Mouse (Mus musculus): ENCODE results near the gene Olfr522. TPM values are rescaled to one million over a fixed set of nuclear protein-coding genes. Genes with fewer than 3 reads are reported as not detected.

The Olfr522 gene
- polyA plus RNA-seq, 1 experiment from 2014 or later: not detected

GRCm38 (mm10) chr7:140126934-140127333 lies 37.6 kb downstream of the Olfr522 start:
- ATAC-seq (ENCODE audit: low FRiP score, low TSS enrichment) (no peak; the same call in 1 of the 2 replicates), DNase-seq (ENCODE audit: low spot score) (no peak)
- no peaks in the 10 kb centered on the region for H3K9me3 ChIP-seq (ENCODE audit: control insufficient read depth, low read length)
- TF ChIP-seq CTCF (IDR thresholded peaks at IDR 0.05; ENCODE audit: low read depth) (no peak), EP300 (optimal IDR thresholded peaks at IDR 0.05) (no peak)
- peak overlapping the region; percentile 32; the same call in 1 of the 2 replicates for H3K9ac ChIP-seq (ENCODE audit: low read length)
- peak overlapping the region; percentile 12; the same call in 1 of the 2 replicates for H3K4me3 ChIP-seq (ENCODE audit: low read depth, low read length)
- H3K27ac ChIP-seq (replicated peaks): no peak overlapping the region; the same call in 1 of the 2 replicates
- peaks cover 3% of the 10 kb centered on the region; the same call in 1 of the 2 replicates for H3K4me1 ChIP-seq (replicated peaks; ENCODE audit: control insufficient read depth, insufficient read depth)
- peak overlapping the region; percentile 31 for H3K4me2 ChIP-seq (replicated peaks; ENCODE audit: low read depth)
- H3K27me3 ChIP-seq (ENCODE audit: control insufficient read depth, insufficient read depth, low read length): no peaks in the 10 kb centered on the region
- no peaks in the 10 kb centered on the region; the same call in 1 of the 2 replicates for H3K36me3 ChIP-seq (ENCODE audit: control insufficient read depth, insufficient read depth, low read length)
- WGBS: 63% methylated on average over 3 of the region's 3 CpGs

DNA sequence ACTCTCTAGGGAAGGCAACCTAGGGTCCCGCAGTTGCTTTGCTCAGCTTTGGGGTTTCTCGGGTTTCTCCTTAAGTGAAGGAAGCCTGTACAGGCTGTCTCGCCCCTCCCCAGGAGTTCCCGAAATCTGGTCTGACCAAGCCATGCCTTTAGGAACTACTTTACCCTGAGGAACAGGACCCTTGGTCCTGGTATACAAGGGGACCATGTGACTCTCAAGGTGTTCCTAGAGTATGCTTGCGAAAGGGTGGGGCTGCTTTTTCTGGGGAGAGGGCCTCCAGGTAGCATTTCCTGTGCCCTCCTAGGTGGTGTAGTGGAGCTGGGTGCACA lies 38.6 kb downstream of the Olfr522 start:
- H3K27ac ChIP-seq (replicated peaks): peak overlapping the region; percentile 88
- H3K9me3 ChIP-seq (ENCODE audit: control insufficient read depth, low read length): no peaks in the 10 kb centered on the region
- H3K9ac ChIP-seq (ENCODE audit: low read length): peak overlapping the region; percentile 89
- H3K4me2 ChIP-seq (replicated peaks; ENCODE audit: low read depth): peak overlapping the region; percentile 81
- H3K36me3 ChIP-seq (ENCODE audit: control insufficient read depth, insufficient read depth, low read length): no peaks in the 10 kb centered on the region
- no peaks in the 10 kb centered on the region for H3K27me3 ChIP-seq (ENCODE audit: control insufficient read depth, insufficient read depth, low read length)
- H3K4me1 ChIP-seq (replicated peaks; ENCODE audit: control insufficient read depth, insufficient read depth): peaks cover 3% of the 10 kb centered on the region; the same call in 1 of the 2 replicates
- peak; percentile 26 for DNase-seq (ENCODE audit: low spot score)
- peak; percentile 2; the same call in 1 of the 2 replicates for ATAC-seq (ENCODE audit: low FRiP score, low TSS enrichment)
- no peak for TF ChIP-seq CTCF (IDR thresholded peaks at IDR 0.05; ENCODE audit: low read depth)
- no peak for TF ChIP-seq EP300 (optimal IDR thresholded peaks at IDR 0.05)
- H3K4me3 ChIP-seq (ENCODE audit: low read depth, low read length): peak overlapping the region; percentile 85
- WGBS: 5% methylated on average over 5 of the region's 5 CpGs

DNA sequence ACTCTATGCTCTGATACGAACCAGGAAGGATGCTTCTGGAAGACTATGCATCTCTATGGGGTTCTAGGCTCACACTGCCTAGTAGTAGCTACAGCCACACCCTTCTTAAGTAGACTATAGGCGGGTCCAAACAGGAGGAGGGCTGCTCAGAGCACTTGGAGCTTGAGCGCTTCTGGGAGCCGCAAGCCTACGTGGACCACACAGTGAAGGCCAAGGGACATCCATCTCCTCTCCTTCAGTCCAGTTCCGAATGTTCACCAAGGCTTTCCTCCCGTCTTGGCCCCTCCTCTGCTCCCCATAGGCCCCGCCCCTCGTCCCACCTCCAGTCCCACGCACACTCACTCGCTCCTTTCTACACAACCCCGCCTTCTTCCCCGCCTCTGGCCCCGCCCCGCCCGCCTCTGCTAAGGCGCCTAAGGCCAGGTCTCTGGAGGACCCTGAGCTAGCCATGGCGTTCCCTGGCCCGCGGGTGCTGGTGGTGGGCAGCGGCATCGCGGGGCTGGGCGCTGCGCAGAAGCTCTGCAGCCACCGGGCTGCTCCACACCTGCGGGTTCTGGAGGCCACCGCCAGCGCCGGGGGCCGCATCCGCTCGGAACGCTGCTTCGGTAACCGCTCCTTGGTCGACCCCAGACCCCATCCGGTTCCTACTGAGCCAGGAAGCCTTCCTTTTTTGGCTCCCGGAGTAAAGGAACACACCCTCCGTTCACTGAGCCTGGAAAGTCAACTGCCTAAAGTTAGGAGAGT lies 39.1 kb downstream of the Olfr522 start:
- H3K27me3 ChIP-seq (ENCODE audit: control insufficient read depth, insufficient read depth, low read length): no peaks in the 10 kb centered on the region
- peak overlapping the region; percentile 89 for H3K9ac ChIP-seq (ENCODE audit: low read length)
- H3K9me3 ChIP-seq (ENCODE audit: control insufficient read depth, low read length): no peaks in the 10 kb centered on the region
- DNase-seq (ENCODE audit: low spot score) (peak; percentile 99), ATAC-seq (ENCODE audit: low FRiP score, low TSS enrichment) (peak; percentile 94)
- peaks cover 3% of the 10 kb centered on the region; the same call in 1 of the 2 replicates for H3K4me1 ChIP-seq (replicated peaks; ENCODE audit: control insufficient read depth, insufficient read depth)
- H3K4me3 ChIP-seq (ENCODE audit: low read depth, low read length): peak overlapping the region; percentile 85
- H3K27ac ChIP-seq (replicated peaks): peak overlapping the region; percentile 88
- no peaks in the 10 kb centered on the region for H3K36me3 ChIP-seq (ENCODE audit: control insufficient read depth, insufficient read depth, low read length)
- H3K4me2 ChIP-seq (replicated peaks; ENCODE audit: low read depth): peak overlapping the region; percentile 81
- TF ChIP-seq CTCF (IDR thresholded peaks at IDR 0.05; ENCODE audit: low read depth) (no peak), EP300 (optimal IDR thresholded peaks at IDR 0.05) (no peak)
- WGBS: 2% methylated on average over 39 of the region's 40 CpGs

- Histone ChIP-seq H3K4me2 (replicated peaks; ENCODE audit: low read depth) (no peak overlapping the region), H3K9me3 (ENCODE audit: control insufficient read depth, low read length) (no peaks in the 10 kb centered on the region), H3K27me3 (ENCODE audit: control insufficient read depth, insufficient read depth, low read length) (no peaks in the 10 kb centered on the region), H3K9ac (ENCODE audit: low read length) (no peak overlapping the region), H3K36me3 (ENCODE audit: control insufficient read depth, insufficient read depth, low read length) (no peaks in the 10 kb centered on the region), H3K4me3 (ENCODE audit: low read depth, low read length) (no peak overlapping the region), H3K4me1 (replicated peaks; ENCODE audit: control insufficient read depth, insufficient read depth) (peaks cover 3% of the 10 kb centered on the region; the same call in 1 of the 2 replicates), H3K27ac (replicated peaks) (no peak overlapping the region)
- TF ChIP-seq CTCF (IDR thresholded peaks at IDR 0.05; ENCODE audit: low read depth): no peak
- no peak for TF ChIP-seq EP300 (optimal IDR thresholded peaks at IDR 0.05)
- ATAC-seq (ENCODE audit: low FRiP score, low TSS enrichment): no peak
- 77% methylated on average over 1 of the region's 1 CpGs for WGBS
- DNase-seq (ENCODE audit: low spot score): no peak
These were observed 40.2 kb downstream of the Olfr522 start for GRCm38 (mm10) chr7:140124382-140124781.

- no peaks in the 10 kb centered on the region for H3K9me3 ChIP-seq (ENCODE audit: control insufficient read depth, low read length)
- WGBS: 21% methylated on average over 4 of the region's 4 CpGs
- H3K4me1 ChIP-seq (replicated peaks; ENCODE audit: control insufficient read depth, insufficient read depth): peaks cover 3% of the 10 kb centered on the region; the same call in 1 of the 2 replicates
- ATAC-seq (ENCODE audit: low FRiP score, low TSS enrichment) (no peak), DNase-seq (ENCODE audit: low spot score) (peak; percentile 57)
- no peak overlapping the region for H3K9ac ChIP-seq (ENCODE audit: low read length)
- peak overlapping the region; percentile 9; the same call in 1 of the 2 replicates for H3K27ac ChIP-seq (replicated peaks)
- no peak for TF ChIP-seq CTCF (IDR thresholded peaks at IDR 0.05; ENCODE audit: low read depth)
- TF ChIP-seq EP300 (optimal IDR thresholded peaks at IDR 0.05): no peak
- H3K4me3 ChIP-seq (ENCODE audit: low read depth, low read length): no peak overlapping the region
- no peaks in the 10 kb centered on the region for H3K36me3 ChIP-seq (ENCODE audit: control insufficient read depth, insufficient read depth, low read length)
- H3K4me2 ChIP-seq (replicated peaks; ENCODE audit: low read depth): no peak overlapping the region
- H3K27me3 ChIP-seq (ENCODE audit: control insufficient read depth, insufficient read depth, low read length): no peaks in the 10 kb centered on the region
These were observed 41.8 kb downstream of the Olfr522 start for GRCm38 (mm10) chr7:140122765-140123164.

GRCm38 (mm10) chr7:140121338-140121910 lies 43.1 kb downstream of the Olfr522 start:
- Histone ChIP-seq H3K4me3 (ENCODE audit: low read depth, low read length) (no peak overlapping the region), H3K27me3 (ENCODE audit: control insufficient read depth, insufficient read depth, low read length) (no peaks in the 10 kb centered on the region), H3K4me1 (replicated peaks; ENCODE audit: control insufficient read depth, insufficient read depth) (no peaks in the 10 kb centered on the region), H3K36me3 (ENCODE audit: control insufficient read depth, insufficient read depth, low read length) (no peaks in the 10 kb centered on the region), H3K9ac (ENCODE audit: low read length) (no peak overlapping the region), H3K4me2 (replicated peaks; ENCODE audit: low read depth) (no peak overlapping the region), H3K9me3 (ENCODE audit: control insufficient read depth, low read length) (no peaks in the 10 kb centered on the region), H3K27ac (replicated peaks) (0 out of 2 replicates have a peak overlapping the region, but pooled peaks have one; percentile 45)
- TF ChIP-seq EP300 (optimal IDR thresholded peaks at IDR 0.05): no peak
- TF ChIP-seq CTCF (IDR thresholded peaks at IDR 0.05; ENCODE audit: low read depth): no peak
- peak; percentile 81 for ATAC-seq (ENCODE audit: low FRiP score, low TSS enrichment)
- peak; percentile 74 for DNase-seq (ENCODE audit: low spot score)
- 57% methylated on average over 11 of the region's 13 CpGs for WGBS
